In genomic region chr3:22551516-22551915, GRCm38 (mm10) we compare ENCODE assay signal across 13 mouse cellular contexts.
DNase-seq lines count a peak whose midpoint lies in the region; ATAC-seq lines count a peak whose summit lies in the region.
"Had no signal": no experiment of that assay in that cellular context is flagged by ENCODE, and none has a peak within 500 bp of the region (broad histone marks: within the 10 kb centered on the region; RNA-seq: fewer than 3 reads in every experiment).

No protein-coding gene starts in this region.

- peaks cover 8% of the 10 kb centered on the region; the same call in 1 of the 2 replicates for H3K9me3 ChIP-seq in hindbrain, embryonic 14.5 days (ENCODE audit: control insufficient read depth, low read length)
- no peaks in the 10 kb centered on the region for H3K9me3 ChIP-seq in hindbrain, embryonic 12.5 days (replicated peaks)
- H3K9me3 ChIP-seq in heart, embryonic 12.5 days (replicated peaks), result peaks cover 6% of the 10 kb centered on the region
- H3K9me3 ChIP-seq: embryonic facial prominence, embryonic 15.5 days had no signal

- WGBS in hindbrain, embryonic 14.5 days, result 67% methylated on average over 5 of the region's 5 CpGs
- 82% methylated on average over 5 of the region's 5 CpGs for WGBS in hindbrain, embryonic 12.5 days
- 70% methylated on average over 5 of the region's 5 CpGs for WGBS in heart, embryonic 12.5 days

- H3K27ac ChIP-seq in hindbrain, embryonic 14.5 days, result no peak overlapping the region
- no peak overlapping the region for H3K27ac ChIP-seq in hindbrain, embryonic 12.5 days
- H3K27ac ChIP-seq in heart, embryonic 12.5 days (ENCODE audit: poor library complexity, severe bottlenecking), result no peak overlapping the region
- H3K27ac ChIP-seq: embryonic facial prominence, embryonic 15.5 days had no signal

- ATAC-seq in hindbrain, embryonic 14.5 days (ENCODE audit: low FRiP score), result no peak
- ATAC-seq in hindbrain, embryonic 12.5 days (ENCODE audit: low FRiP score), result no peak
- no peak for ATAC-seq in heart, embryonic 12.5 days (ENCODE audit: insufficient number of reproducible peaks, low FRiP score)

- no peaks in the 10 kb centered on the region for H3K27me3 ChIP-seq in hindbrain, embryonic 14.5 days (ENCODE audit: control insufficient read depth, insufficient read depth, low read length)
- H3K27me3 ChIP-seq in hindbrain, embryonic 12.5 days, result no peaks in the 10 kb centered on the region
- no peaks in the 10 kb centered on the region for H3K27me3 ChIP-seq in heart, embryonic 12.5 days (replicated peaks)
- H3K27me3 ChIP-seq: CH12.LX; embryonic facial prominence, embryonic 15.5 days had no signal

- H3K9ac ChIP-seq in hindbrain, embryonic 14.5 days, result no peak overlapping the region
- no peak overlapping the region for H3K9ac ChIP-seq in hindbrain, embryonic 12.5 days
- no peak overlapping the region for H3K9ac ChIP-seq in heart, embryonic 12.5 days
- H3K9ac ChIP-seq: embryonic facial prominence, embryonic 15.5 days had no signal

- no peaks in the 10 kb centered on the region for H3K36me3 ChIP-seq in hindbrain, embryonic 14.5 days (replicated peaks; ENCODE audit: control insufficient read depth, insufficient read depth)
- no peaks in the 10 kb centered on the region for H3K36me3 ChIP-seq in hindbrain, embryonic 12.5 days
- no peaks in the 10 kb centered on the region for H3K36me3 ChIP-seq in heart, embryonic 12.5 days
- H3K36me3 ChIP-seq: embryonic facial prominence, embryonic 15.5 days had no signal

- no peaks in the 10 kb centered on the region for H3K4me1 ChIP-seq in hindbrain, embryonic 14.5 days (replicated peaks; ENCODE audit: control insufficient read depth, insufficient read depth, low read length)
- H3K4me1 ChIP-seq in hindbrain, embryonic 12.5 days, result no peaks in the 10 kb centered on the region
- H3K4me1 ChIP-seq in heart, embryonic 12.5 days (replicated peaks), result no peaks in the 10 kb centered on the region
- H3K4me1 ChIP-seq: embryonic facial prominence, embryonic 15.5 days had no signal

- no peak overlapping the region for H3K4me2 ChIP-seq in hindbrain, embryonic 14.5 days (replicated peaks)
- no peak overlapping the region for H3K4me2 ChIP-seq in hindbrain, embryonic 12.5 days (replicated peaks)
- no peak overlapping the region for H3K4me2 ChIP-seq in heart, embryonic 12.5 days
- H3K4me2 ChIP-seq: embryonic facial prominence, embryonic 15.5 days had no signal

- no peak overlapping the region for H3K4me3 ChIP-seq in hindbrain, embryonic 14.5 days (replicated peaks; ENCODE audit: low read length)
- H3K4me3 ChIP-seq in hindbrain, embryonic 12.5 days, result no peak overlapping the region
- H3K4me3 ChIP-seq in heart, embryonic 12.5 days, result no peak overlapping the region
- H3K4me3 ChIP-seq: embryonic facial prominence, embryonic 15.5 days had no signal

- DNase-seq in hindbrain, embryonic 14.5 days (ENCODE audit: low spot score), result peak; percentile 31
- peak; percentile 43 to 65 for DNase-seq in frontal cortex, postnatal 10 days (ENCODE audit: low spot score in 2 of 2)
- DNase-seq in layer of hippocampus, postnatal 36 days, result peak; percentile 31 to 35
- DNase-seq in right cerebral cortex, postnatal 14 days, result peak; percentile 85
- DNase-seq in MN1 (ENCODE audit: low spot score), result no peak
- DNase-seq: cerebellum, adult 11 months; heart, adult 18-20 months; kidney, postnatal 4 days; lung, adult 2 months had no signal
